Mouse (Mus musculus): ENCODE data around the gene Slc16a11. TPM values are rescaled to one million over a fixed set of nuclear protein-coding genes. Genes with fewer than 3 reads are reported as not detected.

Slc16a11 gene
- total and polyA plus RNA-seq, 3 experiments, result 0.68 to 0.73 TPM; not detected in 1

DNA sequence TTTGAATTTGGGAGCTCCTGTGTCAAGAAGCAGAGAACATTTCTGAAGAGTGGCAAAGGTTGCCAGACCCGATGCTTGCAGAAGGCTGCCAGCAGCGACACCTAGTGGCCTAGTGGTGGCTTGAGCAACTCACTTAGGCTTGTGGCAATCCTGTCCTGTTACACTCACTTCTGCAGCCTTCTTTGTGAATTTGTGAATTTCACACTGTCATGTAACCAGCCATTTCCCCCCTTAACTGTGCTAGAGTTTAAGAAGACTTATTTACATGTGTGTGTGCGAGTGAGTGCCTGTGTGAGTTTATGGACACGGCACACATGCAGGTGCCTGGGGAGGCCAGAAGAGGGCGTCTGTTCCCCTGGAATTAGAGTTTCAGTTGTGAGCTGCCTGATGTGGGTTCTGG, 10.9 kb upstream of the Slc16a11 start:
- peak; percentile 84 for DNase-seq

DNA sequence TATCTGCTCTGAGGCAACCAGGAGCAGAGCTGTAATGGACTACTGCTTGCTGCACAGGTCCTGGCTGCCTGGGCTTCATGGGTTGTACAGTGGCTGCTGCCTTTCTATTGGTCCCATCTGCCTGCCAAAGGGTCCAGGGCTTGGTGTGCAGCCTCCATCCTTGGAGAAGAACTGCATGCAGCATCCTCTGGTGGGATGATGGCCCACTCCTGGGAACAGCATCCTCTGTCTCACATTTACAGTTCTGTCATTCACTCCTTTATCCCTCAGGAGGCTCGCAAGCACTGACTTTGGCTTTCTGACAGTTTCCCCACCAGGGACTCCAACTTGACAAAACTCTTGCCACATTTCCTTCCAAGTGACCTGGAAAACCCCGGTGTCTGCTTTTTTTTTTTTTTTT, 5.8 kb upstream of the Slc16a11 start:
- no peak for DNase-seq

DNA sequence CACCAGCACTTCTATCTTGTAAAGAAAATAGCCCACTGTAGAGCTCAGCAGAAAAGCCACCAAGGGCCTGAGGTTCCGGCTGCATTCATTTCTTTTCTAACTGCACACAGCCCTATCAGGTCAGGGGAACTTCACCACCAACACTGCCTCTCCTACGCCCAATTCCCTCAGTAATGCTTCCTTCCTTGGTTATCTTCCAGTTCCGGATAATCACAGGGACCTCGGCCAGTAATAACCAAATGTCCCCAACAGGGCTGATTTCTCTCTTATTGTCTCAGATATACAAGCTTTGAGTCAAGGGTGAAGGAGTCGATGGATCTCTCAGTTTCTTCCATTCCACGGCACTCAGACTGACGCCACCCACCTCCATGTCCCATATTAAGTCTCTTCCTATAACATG, 5.3 kb upstream of the Slc16a11 start:
- DNase-seq, result no peak

DNA sequence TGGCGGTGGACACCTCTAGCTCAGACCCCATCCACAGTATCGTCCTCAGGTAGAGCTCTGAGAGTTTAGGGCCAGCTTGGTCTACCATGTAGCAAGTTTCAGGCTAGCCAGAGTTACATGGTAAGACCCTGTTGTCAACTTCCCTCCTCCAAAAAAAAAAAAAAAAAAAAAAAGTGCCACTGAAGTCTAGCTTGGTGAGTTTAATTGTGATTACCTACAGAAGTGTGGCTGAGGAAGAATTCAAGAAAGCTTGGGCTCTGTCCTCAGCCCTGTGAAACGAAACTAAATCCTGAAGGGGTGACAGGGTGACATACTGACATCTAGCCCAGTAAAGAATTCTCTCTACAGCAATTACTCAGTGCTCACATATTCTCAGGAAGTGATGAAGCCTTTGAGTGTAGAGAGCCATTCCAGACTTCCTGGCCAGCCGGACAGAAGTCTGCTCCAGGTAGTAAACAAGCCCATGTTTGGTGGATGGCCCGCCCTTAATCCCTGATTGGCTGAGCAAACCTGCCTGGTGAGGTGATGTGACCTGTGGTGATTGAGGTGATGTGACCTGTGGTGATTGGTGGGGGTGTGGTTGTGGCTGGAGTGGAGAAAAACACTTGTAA, 3.7 kb upstream of the Slc16a11 start:
- no peak for DNase-seq

DNA sequence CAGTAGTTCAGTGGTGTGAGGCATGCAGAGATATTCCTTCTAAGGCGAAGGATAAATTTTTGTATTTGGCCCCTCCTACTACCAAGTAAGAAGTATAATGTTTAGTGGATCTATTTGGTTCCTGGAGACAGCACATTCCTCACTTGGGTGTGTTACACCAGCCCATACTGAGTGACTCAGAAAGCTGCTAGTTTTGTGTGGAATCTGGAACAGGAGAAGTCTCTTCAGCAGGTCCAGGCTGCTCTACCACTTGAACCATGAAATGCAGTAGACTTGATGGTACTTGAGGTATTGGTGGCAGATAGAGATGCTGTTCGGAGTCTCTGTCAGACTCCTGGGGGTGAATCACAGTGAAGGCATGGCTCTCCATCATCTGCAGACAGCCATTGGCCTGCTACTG, 1.9 kb upstream of the Slc16a11 start:
- DNase-seq, result no peak

DNA sequence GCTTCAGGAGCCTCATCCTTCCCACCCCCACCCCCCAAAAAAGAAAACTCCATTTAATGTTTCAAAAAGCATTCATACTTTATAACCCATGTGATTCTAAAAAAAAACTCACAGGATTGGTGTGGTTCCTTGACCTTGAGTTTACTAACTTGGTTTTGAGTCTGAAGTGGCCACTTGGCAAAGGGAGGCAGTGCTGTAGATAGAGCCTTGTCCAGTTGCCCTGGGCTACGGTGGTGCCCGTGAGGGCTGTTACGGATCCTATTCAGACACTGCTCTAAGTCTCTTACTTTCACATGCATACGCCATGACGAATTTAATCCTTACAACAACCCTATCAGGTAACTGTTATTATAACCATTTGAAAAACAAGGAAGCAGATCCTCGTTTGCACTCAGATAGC, 580 bp upstream of the Slc16a11 start:
- no peak for DNase-seq

DNA sequence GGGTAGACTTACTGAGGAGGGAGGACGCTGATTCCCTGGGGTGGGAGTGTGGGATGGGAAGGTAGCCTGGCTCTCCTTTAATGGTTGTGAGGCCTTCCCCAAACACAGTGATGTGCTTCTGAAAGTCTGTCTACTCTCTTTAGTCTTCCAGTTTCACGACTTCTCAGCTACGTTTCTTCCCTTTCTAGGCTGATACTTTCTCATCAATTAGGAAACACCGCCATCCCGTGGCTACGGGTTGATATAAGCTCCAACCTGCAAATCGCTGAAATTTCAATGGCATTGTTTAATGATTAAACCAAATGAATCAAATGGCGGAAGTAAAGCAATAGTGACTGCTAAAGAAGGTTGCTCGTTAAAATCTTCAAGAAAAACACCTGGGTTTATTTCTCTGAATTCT, 344 bp downstream of the Slc16a11 start:
- DNase-seq, result peak; percentile 76

DNA sequence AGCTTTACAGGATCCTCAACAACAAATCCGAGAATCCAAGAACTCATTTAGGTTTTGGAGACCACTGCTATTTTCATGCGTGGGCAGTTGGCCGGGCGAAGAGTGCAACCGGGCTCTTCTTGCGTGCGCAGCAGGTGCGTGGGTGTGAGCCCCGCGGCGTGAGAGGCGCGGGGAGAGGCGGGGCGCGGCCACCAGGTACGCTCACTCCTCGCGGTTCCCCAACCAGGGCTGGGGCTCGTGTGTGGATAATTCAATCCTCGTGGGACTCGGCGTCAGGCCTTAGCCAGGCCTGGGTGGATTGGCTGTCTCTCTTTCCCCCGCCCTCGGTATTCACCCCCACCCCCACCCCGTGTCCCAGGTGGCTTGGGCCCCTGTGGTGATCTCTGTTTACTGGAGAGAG, 1.2 kb downstream of the Slc16a11 start:
- DNase-seq, result no peak

DNA sequence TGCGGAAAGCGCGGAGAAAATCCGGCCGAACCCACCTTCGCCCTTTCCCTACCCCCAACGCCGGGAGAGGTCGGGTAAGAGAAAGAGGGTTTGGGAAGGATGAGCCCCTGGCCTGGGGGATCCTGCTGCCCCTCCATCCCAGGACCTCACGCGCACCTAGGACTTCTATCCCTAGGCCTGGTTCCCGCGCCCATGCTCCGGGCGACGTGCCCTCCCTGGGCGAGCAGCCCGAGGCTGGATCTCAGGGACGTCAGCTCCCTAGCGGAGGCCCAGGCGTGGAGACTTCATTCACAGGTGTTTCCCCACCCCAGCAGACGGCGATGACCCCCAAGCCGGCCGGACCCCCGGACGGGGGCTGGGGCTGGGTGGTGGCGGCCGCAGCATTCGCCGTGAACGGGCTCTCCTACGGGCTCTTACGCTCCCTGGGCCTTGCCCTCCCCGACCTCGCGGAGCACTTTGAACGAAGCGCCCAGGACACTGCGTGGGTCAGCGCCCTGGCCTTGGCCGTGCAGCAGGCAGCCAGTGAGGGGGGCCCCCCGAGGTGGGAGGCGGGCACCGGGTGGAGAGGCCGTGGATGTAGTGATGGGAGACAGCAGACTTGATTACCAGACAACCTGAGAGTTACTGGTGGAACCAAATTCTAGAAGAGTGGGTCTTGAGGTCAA, 1.8 kb downstream of the Slc16a11 start:
- DNase-seq, result peak; percentile 61

DNA sequence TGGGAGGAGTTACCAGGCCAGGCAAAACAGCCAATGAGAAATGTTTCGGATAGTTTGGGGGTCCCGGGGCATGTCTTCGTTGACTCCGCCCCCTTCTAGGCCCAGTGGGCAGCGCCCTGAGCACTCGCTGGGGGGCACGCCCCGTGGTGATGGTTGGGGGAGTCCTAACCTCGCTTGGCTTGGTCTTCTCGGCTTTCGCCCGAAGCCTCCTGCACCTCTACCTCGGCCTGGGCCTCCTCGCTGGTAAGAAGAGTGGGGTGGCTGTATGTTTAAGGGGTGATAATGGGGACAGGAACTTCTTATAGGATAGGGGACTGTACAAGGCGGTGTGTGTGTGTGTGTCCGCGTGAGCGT, 2.3 kb downstream of the Slc16a11 start:
- DNase-seq, result no peak

DNA sequence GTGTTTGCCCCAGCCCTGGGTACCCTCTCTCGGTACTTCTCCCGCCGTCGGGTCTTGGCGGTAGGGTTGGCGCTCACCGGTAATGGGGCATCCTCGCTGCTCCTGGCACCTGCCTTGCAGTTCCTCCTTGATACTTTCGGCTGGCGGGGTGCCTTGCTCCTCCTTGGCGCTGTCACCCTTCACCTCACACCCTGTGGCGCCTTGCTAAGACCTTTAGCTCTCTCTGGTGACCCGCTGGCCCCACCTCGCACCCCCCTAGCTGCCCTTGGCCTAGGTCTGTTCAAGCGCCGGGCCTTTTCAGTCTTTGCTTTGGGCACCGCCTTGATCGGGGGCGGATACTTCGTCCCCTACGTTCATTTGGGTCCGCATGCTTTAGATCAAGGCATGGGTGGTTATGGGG, 2.7 kb downstream of the Slc16a11 start:
- DNase-seq, result no peak

DNA sequence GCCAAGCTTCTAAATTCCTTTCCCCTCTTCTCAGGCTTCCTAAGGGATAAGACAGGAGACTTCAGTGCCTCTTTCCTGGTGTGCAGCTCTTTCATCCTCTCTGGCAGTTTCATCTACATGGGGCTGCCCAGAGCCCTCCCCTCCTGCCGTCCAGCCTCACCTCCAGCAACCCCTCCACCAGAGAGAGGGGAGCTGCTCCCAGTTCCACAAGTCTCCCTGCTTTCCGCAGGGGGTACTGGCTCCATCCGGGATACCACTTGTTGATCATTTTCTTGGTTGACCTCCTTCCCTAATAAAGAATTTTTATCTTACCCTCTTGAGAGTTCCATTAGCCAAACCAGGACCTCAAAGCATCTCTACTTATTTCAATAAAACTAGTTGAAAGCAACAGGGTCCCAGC, 3.6 kb downstream of the Slc16a11 start:
- no peak for DNase-seq

DNA sequence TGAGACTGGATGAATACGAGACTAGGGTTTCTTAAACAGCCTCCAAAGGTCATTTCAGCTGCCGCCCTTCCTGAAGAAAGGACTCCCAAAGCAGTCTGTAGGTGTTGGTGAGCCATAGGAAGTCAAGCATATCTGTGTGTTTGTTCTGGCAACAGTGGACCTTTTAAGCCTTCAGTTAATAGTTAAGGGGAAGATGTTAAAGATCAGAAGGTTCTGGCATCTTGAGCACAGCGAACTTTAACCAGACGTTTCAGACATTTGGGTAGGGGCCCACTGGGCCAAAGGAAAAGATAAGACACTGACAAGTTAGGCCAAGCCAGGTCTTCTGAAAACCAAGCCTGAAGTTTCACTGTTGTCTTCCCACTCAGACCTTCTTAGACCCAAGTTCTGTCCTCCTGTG, 5.5 kb downstream of the Slc16a11 start:
- no peak for DNase-seq

DNA sequence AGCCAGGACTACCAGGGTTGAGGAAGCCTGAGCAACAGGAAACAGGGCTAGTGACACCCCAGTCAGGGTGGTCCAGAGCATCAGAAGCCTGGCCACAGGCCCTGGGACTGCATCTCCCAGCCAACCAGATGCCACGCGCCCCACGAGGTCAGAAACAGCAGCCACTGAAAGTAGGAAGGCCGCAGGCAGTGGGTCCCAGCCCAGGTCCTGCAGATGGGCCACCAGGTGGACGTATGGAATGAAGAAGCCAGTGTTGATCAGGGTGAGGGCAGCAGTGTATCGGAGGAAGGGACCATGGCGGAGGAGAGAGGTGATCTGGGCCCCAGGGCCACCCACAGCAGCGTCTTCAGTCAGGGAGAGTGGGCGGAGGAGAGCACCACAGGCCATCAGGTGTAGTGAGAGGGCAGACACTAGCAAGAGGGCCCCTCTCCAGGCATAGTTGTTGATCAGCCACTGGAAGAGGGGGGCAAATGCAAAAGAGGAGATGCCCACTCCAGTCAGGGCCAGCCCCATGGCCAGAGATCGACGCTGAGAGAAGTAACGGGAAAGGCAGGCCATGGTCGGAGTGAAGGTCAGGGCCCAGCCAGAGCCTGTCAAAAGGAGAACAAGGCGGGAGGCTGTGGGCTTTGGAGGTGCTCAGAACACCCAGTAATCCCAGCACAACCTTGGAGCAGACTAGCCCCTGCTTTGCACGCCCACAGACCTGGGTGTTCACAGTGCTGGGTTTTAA, 6.4 kb downstream of the Slc16a11 start:
- peak; percentile 44 for DNase-seq

DNA sequence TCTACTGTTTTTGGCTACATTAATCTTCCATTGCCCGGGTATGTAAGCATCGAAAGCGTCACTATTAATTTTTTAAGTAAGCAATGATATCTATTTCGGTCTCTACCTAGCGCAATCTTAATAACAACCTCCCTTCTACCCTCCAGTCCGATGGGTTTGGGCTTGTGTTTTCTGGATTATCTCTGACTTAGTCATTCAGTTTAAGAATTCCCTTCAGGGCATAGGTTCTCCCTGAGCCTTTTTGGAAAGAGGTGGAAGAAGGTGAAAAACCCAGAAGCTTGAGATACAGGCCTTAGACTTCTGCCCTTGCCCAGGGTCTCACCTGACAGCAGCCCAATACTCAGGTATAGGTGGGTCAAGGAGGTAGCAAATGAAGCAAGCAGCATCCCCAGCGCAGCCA, 7.3 kb downstream of the Slc16a11 start:
- DNase-seq, result no peak

DNA sequence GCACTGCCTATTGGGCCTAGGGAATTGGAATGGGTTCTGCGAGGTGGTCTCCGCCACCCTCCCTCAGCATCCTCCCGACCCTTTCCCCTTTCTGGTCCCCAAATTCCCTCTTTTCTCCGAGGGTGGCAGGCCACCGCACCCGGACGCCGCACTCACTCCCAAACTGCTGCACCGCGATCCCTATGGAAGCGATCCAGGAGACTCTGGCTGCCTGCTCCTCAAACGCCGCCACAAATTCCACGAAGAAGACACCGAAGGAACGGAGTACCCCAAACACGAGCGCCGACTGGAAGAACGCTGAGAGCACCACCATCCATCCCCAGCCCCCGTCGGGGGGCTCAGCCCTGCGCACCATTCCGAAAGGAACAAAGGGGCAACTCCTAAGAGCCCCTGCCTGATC, 7.8 kb downstream of the Slc16a11 start:
- DNase-seq, result no peak

DNA sequence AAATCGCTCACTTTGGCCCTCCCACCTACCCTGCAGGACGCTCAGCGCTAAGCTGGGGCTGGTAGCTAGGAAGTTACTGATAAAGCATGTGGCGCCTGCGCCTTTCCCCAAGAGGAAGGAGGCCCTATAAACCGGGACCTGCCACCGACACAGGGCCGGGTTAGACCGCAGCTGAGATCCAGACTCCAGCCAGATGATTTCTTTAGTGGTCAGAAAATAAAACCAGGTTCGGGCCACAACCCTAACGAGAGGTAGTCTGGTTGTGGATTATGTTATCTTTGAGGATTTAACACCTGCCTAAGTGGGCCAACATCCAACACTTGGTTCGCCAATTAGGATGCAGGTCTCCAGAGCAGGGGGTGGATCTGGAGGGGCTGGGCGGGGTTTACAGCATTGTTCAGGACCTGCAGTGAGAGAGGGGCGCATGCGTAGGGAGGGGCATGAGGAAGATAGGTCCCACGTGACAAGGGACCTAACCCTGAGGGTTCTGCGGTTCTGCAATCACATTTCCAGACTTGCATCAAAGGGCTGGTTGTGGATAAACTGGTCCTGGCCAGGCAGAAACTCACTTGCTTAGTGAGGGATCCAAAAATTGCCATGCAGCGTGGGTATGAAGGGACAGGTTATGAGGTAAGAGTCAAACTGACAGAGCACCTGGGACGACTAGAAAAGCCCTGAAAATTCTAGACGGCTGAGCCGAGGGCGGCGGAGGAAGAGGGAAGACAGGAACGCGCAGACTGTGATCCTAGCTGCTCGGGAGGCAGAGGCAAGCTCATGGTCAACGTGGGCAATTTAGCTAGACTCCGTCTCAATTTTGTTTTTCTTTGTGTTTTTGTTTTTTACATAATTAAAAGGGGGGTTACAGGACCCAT, 8.4 kb downstream of the Slc16a11 start, which contains the start of gene Slc16a13:
Gene Slc16a13 (minus strand): TSS at position 334 of the 872 bp plus-strand sequence.
- peak; percentile 96 for DNase-seq

DNA sequence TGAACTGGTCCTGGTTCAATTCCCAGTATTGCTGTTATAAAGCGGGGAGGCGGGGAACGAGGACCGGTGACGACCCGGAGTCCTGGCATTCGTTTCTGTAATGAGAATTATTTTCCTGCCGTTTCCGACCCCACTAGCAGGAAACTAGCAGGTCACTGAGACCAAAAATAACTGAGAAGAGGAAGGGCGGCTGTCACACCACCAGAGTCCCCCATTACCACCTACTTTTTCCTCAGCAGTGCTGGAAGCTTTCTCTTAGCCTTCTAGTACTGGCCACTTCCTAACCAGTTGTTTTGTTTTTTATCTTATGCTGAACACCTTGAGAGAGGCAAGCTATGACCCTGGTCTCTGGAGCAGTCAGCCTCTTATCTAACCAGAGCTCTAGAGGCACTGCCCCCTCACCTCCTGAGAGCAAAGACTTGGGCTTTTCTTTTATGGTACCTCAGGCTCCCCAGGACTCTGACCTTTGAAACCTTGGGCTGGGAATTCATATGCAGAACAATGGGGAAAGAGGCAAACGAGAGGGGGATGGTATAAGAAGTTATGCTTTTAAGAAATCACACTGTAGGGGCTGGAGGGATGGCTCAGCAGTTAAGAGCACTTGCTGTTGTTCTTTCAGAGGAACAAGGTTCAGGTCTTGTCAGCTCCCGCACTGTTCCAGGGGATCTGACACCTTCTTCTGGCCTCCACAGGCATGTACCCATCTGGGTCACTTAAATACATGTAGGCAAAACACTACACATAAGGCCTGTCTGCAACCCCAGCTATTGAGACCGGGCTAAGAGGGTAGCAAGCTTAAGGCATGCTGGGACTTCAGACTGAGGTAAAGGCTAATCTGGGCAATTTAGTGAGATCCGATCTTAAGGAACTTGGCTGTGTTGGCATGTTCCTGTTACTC, 9.3 kb downstream of the Slc16a11 start:
- peak; percentile 52 for DNase-seq

DNA sequence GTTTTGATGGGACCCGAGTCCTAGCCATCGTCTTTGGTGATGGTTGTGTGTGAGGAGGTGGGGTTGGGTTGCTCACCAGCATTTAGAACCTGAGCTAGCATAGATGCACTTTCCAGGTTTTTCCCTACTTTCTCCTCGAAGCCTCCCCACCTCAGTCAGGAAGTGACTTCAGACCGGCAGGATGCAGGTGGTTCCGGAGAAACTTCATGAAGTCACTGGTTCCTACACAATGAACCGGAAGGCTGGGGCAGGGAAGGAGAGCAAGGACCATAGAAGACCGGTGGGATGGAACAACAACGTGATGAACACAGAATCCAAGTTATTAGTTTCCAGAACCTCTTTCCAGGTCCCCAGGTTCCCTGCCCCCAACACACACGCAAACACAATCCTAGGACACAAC, 11.2 kb downstream of the Slc16a11 start:
- DNase-seq, result peak; percentile 40

DNA sequence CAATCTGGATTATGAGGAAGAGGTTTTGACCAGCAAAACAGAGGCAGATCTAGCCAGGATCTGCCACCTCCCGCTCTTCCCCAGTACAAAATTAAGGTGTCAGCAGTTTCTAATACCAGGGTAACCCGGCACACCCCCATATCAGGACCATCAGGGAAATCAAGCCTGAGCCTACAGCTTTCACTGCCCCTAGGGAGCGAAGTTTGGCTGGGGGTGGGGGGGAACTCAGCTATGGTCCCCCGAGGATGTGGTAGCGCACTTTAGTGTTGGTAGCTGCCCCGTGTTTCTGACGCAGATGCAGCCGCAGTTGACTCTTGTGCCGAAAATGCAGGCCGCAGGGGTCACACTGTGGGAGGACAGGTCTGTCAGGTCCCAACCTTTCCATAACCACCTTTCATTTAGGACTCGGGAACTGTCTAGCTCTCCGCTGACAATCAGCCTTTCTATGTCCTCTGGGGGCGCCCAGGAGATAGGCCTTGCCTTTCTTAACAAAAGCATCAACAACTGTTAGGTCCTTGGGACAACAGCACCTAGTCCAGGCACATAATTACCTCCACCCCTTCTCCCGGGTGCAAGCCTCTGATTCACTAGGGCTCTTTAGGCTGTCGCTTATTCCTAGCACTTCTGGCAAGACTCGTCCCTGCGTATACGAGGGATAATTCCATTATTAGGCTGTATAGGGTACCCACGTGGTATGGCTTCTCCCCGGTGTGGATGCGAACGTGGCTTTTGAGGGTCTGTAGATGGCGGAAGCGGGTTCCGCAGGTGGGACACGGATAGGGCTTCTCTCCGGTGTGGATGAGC, 13.4 kb downstream of the Slc16a11 start:
- no peak for DNase-seq

DNA sequence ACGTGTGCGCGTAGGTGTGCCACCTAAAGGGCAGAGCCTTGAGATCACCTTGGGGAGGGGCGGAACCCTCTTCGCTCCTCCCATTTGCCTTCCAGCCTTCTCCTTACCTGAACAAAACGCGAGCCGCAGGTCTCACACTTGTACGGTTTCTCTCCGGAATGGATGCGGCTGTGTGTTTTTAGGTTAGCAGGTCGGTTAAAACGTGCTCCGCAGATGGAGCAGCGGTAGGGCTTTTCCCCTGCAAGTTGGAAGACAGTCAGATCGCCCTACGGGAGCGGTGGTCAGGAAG, 14.0 kb downstream of the Slc16a11 start:
- no peak for DNase-seq
